Mouse (Mus musculus) yolk sac, embryonic 10.5 days (tissue): ENCODE data around the gene Gm21721.
"Not testable (repeated sequence)": the region's sequence is repeated elsewhere in the genome, so short reads cannot be mapped to it uniquely, and the experiment has no call there.

ENCODE experiments used
- DNase-seq: peaks from one replicate; pipeline ENCODE4 v3.0.0-alpha.2; 2017; ENCODE audit warnings: low spot score

Gm21721 gene

DNA sequence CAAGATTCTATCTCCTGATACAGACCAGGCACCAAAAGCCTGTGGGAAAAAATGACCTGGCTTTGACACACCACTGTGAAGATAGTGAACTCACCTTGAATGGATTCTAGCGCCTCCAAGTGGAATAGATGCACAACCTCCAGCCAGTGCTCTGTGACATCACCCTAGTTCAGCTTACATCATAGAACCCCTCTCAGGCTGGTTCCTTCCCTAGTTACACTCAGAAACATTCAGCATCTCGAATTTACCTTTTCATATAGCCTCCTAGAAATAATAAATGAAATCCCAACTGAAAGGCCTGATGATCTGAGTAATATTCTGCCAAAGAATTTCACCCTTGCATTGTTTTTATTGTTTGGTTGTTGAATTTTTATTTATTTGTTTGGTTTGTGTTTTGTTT lies at the start of gene Gm21721:
Gm21721 (minus strand) TSS at position 101 of the 400 bp plus-strand sequence.
- not testable (repeated sequence) for DNase-seq
